Mouse (Mus musculus) kidney, adult 18-20 months (tissue): ENCODE results near the gene Apoa4.

Experiments used
- DNase-seq: peaks from one replicate; pipeline ENCODE4 v3.0.0; 2021

The Apoa4 gene

DNA sequence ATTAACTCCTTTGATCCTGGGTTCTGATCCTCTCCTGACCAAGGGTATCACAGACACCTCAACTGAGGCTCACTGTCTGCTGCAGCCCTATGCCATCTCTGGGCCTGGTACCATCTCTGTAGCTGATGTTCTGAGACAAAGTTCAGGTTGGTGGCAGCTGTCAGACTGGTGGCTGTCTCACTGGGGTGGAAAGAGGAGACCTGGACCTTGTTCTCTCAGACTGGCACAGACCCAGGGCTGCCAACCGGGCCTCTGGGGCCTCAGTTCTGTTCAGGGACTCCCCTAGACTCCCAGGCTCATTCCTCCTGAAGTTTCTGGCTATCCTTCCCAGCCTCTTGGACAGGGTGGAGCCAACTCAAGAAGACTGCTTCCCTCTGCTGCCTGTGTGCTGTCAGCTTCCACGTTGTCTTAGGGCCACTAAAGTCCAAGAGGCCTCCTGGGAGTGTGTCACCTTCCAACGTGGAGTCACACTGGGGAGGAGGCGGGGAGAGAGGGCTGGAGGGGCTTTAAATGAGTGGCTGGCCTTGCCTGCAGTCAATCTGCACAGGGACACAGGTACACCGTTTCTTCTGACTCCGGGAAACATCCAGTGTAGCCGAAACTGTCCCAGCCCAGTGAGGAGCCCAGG lies at the start of gene Apoa4:
TSS of gene Apoa4 (plus strand) at position 171 of the 628 bp plus-strand sequence.
- DNase-seq: peak; percentile 46

DNA sequence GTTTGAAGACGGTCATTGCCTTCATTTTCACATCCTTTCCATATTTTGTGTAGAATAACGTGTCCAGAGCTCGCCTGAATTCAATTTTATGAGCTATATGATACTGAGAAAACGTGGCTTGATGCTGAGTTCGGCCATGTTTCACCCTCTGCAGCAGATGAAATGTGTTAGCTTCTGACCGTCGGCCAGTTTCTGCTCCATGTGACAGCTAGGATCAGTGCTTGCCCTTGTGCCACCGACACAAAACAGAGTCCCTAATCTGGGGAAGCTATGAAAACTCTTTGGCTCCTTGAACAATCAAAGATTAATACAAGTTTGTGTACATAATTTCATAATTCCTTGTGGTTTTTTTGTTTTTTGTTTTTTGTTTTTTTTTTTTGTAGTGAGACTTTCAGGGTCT lies 49.3 kb upstream of the Apoa4 start:
- DNase-seq: no peak

DNA sequence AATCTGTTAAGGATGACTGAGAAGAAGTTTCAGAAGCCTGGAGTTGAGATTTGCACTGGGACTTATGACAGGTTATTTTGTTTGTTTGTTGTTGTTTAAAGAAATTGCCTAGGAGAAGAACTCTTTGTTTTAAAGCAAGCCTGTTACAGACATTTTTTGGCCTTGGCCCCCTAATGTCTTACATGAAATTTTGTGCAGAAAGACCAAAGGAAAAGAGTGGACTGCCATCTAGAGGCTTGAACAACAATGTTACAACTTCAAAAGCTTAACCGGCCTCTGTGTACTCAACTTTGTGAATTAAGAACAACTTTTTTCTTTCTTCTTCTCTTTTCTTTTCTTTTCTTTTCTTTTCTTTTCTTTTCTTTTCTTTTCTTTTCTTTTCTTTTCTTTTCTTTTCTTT lies 48.9 kb upstream of the Apoa4 start:
- DNase-seq: no peak

DNA sequence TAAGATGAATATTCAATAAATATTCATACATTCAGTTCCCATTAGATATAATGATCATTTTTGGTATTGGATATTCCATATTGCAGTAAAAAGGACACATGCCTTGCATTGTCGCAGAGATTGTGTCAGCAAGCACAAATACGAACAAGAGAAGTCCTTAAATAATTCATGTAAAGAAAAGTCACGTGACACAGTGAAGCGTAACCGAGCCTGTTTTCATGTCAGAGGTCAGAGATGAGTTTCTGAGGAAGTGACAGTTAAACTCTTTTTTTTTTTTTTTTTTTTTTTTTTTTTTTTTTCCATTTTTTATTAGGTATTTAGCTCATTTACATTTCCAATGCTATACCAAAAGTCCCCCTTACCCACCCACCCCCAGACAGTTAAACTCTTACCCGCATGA lies 47.9 kb upstream of the Apoa4 start:
- DNase-seq: no peak

DNA sequence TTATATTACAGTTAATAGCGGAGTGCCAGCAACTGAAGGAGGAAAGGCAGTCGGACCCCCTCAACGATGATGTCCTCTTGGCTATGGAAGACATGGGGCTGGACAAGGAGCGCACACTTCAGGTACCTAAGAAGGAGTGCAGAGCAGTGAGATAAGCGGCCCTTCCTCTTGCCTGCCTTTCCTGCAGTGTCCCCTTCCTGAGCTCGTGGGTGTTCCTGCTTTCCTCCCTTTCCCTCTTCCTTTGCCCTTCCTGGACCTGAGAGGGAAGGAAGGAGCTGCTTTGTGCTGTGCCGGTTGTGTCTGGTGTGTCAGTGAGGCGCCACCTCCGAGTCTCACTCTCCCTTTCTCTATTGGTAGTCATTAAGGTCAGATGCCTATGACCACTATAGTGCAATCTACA lies 45.7 kb upstream of the Apoa4 start:
- DNase-seq: no peak

DNA sequence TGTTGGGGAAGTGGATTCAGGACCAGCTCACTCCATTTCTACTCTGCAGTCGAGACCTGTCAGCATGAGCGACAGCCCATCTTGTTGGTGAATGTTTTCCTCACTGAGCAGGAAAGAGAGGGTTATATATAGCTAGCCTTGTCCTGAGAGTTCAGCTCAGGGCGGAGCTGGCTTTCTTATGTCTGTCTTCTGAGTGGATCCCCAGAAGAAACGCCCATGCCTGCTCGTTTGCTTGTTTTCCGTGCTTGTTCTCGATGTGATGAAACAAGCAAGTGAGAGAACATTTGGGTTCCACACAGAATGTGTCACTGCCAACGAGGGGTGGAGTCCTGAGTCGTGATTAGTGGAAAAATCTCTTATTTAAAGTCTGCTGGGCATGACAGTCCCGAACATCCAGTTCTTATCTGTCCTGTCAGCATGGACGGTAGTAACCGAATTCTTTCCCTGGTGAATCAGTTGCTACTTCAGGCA lies 43.8 kb upstream of the Apoa4 start:
- DNase-seq: no peak

DNA sequence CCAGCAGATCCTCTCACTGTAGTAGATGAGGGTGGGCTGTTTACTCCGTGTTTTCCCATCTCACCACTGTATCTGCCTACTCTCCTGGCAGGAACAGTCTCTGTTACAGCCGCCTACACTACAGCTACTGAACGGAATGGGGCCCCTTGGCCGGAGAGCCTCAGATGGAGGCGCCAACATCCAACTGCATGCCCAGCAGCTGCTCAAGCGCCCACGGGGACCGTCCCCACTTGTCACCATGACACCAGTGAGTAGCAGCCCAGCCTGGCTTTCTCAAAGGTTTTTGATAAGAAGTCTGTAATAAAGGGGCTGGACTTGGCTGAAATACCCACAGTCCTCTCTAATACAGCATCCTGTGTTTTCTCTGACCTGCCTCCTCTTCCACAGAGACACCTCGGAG lies 42.0 kb upstream of the Apoa4 start:
- DNase-seq: no peak

DNA sequence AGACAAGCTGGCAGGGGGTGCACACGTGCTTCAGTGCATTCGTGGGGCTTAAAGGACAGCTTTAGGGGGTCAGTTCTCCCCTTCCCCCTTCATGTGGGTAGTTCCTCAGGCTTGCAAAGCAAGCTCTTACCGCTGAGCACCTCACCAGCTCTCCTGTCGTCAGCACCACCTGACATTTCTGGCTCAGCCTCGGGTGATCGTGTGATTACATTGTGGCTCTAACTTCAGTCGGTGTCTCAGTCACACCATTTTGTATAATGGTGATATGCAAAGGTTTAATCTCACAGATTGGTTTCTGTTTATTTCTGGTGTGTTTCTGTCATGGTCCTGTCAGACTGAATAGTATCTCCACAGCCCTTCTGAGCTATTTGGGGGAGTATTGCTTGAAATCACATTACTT lies 41.6 kb upstream of the Apoa4 start:
- no peak for DNase-seq

DNA sequence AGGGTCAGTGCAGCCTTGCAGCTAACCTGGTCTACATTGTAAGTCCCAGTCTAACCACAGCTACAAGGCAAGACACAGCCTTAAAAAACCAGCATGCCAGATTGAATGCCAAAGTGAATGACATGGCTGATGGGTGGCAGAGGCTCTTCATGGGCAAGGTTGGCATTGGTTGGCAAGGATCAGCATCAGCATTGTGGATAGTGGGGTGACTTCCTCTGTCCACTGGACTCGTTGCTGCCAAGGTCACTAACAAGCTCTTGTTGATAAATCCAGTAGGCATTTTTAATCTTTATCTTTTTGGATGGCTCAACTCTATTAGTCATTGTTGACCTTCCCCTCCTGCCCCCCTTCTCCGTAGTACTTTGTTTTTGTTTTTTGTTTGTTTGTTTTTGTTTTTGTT lies 40.9 kb upstream of the Apoa4 start:
- DNase-seq: no peak

DNA sequence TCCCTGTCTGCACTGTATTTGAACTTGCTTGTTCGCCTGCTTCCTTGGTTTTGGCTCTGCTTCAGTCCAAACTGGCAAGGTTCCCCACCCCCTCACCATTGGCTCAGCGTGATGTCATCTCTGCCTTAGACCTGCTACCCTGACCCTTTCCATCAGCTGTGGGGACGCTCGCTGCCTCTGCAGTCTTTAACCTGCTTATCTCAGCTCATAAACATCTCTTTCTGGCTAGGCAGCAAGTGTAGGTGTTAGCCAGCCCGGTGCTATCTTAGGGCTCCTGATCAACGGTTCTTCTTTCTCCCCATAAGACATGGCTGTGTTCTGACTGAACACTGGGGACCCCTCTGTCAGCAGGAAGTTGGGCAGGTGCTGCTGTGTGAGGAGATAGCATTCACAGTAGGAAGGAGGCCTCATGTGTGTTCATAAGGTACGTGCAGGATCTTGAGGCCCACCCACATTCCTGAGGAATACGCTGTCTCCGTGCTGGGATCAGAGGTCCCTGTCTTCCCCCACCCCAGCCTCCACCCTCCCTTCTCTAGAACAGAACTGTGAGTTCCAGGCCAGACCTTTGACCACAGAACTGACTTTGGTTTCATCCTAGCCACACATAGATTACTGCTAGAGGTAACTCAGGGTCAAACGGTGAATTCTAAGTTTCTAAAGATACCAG lies 33.5 kb upstream of the Apoa4 start:
- peak; percentile 71 for DNase-seq

DNA sequence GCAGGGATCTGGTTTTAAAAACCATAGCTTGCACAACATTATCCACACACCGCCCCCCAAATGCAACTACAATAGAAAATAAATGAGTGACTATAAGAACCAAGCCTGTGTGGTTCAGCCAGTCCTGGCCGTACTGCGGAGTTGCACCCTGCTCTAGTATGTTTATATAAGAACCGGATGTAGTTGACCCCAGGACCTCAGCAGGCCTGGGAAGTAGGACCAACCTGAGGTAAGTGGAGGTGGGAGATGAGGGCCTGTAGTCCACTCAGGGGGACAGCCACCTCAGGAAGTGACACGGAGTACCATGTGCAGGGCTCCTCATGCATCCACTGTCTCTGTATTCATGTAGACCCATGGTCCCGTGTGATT lies 33.0 kb upstream of the Apoa4 start:
- no peak for DNase-seq

DNA sequence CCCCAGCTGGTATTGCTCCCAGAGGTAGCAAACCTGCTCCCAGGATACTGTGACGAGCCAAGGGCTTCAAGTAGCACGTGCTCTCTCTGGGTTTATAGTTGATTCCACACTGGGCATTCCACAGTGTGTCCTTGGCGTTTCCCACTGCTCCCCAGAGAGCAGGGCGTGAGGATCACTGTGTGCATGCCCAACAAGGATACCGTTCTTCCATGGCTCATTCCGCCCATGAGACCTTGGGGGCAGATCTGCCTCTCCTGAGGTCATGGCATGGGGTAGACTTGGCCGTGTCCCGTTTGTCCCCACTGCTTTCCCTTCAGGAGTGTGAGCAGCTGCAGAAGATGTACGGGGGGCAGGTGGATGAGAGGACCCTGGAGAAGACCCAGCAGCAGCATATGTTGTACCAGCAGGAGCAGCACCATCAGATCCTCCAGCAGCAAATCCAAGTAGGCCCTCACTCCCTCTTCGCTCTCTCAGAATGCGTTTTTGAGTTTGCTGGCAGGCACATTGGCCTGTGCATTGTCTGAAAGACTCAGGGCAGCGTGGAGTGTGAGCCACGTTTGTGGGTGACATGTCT lies 32.0 kb upstream of the Apoa4 start:
- DNase-seq: no peak

DNA sequence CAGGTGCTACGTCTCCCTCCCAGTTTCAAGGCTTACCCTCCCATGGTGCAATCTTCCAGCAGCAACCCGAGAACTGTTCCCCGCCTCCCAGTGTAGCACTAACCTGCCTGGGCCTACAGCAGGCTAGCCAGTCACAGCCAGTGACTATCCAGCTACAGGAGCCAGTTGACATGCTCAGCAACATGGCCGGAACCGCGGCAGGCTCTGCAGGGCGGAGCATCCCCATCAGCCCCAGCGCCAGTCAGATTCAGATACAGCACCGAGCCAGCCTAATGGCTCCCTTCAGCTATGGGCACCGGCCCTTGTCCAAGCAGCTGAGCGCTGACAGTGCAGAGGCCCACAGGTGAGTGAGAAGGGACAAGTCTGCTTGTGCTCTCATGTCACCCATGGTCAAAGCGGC lies 30.0 kb upstream of the Apoa4 start:
- DNase-seq: no peak

DNA sequence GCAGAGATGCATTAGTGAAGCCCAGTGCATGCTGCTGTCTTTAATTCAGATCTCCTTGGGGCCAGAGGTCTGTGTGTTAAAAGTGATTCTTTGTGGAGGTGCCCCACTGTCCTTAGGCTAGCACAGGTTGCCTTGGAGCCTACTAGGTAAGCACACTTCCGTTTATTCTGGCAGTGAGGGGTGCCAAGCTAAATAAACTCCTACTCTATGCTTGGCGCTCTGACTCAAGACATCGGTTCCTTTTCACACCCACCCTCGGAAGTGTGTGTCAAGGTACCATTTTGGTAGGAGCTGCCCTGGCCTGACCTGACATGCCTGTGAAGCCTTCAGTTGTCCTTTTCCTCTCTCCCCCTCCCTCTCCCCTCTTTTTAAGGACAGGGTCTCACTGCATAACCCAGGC lies 26.2 kb upstream of the Apoa4 start:
- DNase-seq: no peak

DNA sequence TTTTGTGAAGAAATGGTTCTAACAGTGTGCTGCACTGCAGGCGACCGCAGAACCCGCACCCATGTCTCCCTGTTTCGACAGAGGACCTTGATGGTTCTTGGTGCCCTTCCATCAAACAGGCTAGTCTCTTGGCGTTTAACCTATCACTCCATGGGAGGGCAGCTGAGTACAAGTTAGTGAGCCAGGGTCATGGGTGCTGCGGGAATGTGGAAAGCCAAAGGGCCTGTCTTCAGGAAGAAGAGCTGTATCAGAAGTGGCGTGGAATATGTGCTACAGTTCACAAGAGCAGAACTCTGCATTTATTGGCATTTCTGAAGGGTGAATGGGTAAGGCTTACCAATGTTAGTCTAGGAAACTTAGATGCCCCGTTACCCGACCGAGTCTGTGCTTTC lies 25.6 kb upstream of the Apoa4 start:
- no peak for DNase-seq

DNA sequence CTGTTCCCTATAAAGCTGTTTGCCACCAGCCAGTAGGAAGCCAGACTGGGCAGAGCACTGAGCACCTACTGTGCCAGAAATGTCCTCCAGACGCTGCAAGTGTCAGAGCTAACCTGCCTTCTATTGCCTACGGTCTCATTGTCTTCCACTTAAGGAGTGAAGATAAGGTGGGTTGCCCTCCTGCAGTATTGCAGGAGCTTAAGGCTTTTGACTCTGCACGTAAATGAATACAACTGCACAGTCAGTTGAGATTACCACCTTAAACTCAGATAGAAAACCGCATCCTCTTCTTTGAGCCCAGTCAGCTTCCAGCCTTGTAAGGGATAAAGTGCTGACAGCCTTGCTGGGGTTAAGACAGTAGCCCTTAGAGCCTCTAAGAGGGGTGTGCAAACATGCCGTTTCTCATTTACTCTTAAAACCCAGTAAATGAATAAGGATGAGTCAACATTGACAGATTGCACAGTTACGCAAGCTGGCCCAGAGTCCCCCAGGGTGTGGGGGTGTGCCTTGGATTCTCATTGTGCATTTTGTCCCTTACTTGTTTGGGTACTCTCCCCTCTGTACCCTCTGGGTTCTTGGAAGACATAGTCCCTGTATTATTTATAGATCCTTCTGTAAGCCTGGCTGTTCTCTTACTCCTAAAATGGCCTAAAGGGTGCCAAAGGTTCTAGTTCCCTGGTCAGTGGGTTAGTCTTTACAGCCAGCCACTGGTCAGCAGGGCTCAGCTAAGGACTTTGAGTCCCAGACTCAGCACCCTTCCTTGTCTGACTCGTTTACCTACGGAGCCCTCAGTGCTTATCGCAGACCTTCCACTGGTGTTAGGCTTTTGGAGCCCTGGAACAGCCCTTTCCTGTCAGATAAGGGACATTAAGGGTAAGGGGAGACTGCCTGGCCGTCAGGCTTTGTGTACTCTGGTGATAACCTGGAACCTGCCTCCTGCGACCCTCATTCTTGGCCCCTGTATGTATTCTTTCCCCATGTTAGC lies 24.9 kb upstream of the Apoa4 start:
- DNase-seq: no peak

DNA sequence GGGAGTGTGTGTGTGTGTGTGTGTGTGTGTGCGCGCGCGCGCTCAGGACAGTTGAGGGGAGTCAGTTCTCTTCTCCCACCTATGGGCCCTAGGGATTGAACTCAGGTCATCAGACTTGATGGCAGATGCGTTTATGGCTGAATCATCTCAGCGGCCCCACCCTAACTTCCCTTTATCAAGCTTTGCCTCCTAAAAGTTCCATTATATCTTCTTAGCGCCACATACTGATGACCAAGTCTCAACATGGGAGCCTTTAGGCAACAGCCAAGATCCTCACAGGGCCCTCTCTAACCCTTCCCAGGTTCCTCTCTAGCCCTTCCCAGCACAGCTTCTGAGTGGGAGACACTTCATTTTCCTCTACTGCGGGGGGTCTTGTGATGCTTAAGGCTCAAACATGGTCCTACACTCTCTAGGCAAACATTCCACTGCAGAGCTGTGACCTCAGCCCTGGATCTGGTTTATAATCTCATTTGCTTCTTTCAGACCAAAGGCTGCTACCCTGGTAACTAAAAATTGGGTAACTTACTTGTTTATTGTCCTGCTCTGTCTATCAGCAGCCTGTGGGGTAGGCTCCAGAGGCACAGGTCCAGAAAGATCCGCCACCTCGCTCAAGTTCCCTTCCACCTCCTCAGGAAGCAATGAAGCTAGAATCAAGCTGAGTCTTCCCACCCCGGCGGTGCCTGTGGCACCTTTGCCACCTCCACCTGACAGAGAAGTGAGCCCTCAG lies 23.6 kb upstream of the Apoa4 start:
- DNase-seq: no peak

DNA sequence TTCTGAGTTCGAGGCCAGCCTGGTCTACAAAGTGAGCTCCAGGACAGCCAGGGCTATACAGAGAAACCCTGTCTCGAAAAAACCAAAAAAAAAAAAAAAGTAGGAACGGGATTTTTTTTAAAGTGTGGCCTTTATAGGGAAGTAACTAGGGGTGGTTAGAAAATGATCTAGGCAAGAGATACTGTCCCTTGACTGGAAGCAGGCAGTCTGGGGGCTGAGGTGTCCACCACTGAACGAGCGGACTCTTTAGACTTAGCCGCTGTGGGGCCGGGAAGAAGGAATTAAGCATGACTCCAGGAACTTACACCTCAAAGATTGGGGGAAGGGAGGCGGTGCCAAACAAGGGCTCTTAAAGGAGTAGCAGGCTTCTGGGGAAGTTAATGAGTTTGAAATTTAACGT lies 22.3 kb upstream of the Apoa4 start:
- DNase-seq: no peak

DNA sequence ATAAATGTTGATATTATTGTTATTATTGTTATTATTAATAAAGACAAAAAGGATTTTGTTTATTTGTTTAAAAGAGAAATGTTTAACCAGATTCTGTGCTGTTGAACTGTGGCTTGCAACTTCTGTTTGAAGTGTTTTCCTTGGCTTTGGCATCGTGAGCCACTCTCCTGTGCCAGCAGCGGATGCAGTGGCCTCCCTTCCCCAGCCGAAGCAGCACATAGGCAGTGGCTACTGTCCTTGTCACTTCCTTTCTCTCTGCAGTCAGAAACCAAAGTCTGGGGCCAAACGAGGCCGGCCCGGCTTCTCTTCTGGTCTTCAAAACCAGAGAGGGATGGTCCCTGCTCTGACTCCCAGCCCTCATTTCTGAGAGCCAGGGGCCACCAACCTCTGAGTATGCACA lies 17.4 kb upstream of the Apoa4 start:
- no peak for DNase-seq

DNA sequence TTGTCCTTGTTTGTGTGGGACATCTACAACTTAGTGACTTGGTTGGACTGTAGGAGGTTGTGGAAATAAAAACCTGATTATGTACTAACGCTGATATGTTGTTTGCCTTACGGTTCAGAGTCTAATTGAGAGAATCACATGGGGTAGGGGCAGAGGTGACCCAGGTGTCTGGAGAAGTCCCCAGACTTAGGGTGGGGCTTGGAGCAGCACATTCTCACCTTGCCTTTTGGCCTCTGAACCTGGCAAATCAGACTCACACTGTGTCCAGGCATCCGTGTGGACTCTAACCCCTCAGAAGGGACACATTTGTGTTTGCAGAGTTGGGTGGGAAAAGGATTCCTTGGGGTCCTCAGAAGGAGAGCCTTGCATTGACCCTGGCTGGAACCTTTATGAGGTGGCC lies 16.4 kb upstream of the Apoa4 start:
- DNase-seq: no peak

DNA sequence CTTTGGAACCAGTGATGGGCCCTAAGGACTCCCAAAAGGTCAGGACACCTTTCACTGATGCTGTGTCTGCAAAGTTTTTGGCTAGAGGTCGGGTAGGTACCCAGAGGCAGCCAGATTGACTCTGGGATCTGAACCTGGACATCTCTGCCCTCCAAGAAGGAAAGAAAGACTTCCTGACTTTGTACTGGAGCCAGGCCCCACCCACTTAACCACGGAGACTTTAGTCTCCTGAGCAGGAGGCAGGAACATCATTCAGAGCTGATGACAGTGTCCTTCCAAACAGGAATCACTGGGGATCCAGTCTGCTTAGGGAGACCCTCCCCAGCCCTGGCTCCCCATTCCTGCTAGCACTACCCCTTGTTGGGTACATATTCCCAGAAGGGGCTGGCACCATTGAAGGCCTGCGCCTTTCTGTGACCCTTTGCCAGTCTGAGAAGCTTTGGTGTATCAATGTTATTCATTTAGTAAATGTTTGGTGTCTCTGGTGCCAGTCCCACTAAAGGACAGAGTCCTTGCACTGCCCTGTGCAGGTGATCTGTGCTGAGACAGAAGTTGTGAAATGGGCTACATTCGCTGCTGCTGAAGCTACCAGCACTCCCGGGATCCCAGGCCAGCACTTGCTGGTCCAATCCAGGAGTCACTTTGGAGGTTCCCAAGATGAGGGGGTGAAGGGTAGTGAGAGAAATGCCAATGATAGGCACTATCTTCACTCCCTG lies 15.4 kb upstream of the Apoa4 start:
- DNase-seq: peak; percentile 49

DNA sequence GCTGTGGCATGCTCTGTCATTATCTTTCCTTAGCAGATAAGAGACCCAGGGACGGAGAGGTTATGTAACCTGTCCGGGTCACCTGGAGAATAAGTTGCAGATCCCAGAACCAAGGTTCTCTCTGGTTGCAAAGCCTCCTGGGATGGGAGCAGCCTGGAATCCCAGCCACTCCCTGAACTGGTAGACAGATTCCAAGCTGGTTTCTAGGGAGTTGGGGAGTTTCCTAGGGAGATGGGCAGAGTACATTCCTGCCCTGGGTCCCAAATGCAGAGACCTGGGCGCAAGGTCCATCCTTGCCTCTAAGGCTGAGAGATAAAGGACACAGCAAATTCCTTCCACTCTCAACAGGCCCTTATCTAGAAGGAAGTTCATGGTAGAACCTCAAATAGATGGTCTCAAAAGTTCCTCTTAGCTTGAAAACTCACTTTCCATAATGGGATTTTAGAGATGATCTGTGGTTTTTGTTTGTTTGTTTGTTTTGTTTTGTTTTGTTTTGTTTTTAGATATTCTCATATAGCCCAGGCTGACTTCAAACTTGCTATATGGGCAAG lies 13.4 kb upstream of the Apoa4 start:
- no peak for DNase-seq
